Mouse (Mus musculus): ENCODE results near the gene Calr. TPM values are rescaled to one million over a fixed set of nuclear protein-coding genes. Genes with fewer than 3 reads are reported as not detected.

Gene Calr
- polyA plus RNA-seq, 1 experiment from 2014 or later = 642 TPM

DNA sequence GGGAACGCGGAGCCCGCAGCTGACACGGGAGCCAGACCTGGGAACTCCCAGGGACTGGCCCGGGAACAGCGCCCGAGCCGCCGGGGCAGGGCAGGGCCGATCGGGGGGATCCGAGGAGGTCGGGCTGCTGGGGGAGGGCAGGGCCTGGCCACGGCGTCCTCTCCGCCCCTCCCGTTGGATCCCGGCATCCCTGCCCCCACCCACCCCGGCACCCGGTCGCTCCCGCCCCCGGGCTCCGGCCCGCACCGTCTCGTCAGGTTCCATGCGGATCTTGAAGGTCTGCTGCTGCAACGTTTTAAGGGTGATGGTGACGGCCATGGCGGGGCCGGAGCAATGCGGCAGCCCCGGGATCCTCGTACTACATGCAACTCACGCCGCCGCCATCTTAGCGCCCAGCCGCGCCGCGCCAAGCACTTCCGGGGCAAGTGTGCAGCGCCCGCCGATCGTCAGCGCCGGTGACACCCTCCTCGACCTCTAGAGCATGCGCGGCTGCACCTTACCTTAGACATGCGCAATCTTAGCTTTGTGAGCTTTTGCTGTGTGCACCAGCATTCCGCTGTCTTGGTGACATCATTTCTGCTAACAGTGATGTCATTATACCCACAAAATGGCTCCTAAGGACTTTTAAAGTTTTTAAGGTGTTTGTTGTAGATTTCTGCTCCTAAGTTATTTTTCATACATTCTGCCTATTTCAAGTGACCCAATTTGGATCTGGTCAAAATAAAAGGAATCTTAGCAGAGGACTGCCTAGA is 6.3 kb downstream of the Calr start, which contains the start of gene Rad23a:
Gene Rad23a, minus strand, starts transcription at position 418 of the 752 bp plus-strand sequence.
- under 1% methylated on average over 54 of the region's 55 CpGs for WGBS
- no peaks in the 10 kb centered on the region for H3K27me3 ChIP-seq
- H3K36me3 ChIP-seq = peaks cover 76% of the 10 kb centered on the region
- H3K9me3 ChIP-seq = no peaks in the 10 kb centered on the region
- ATAC-seq = peak; percentile 97
- H3K4me2 ChIP-seq (replicated peaks) = peak within 1 kb of the TSS; percentile 80
- H3K4me1 ChIP-seq (replicated peaks) = peaks cover 51% of the 10 kb centered on the region
- H3K4me3 ChIP-seq (replicated peaks) = peak within 1 kb of the TSS; percentile 92
- peak within 1 kb of the TSS; percentile 84 for H3K27ac ChIP-seq
- peak within 1 kb of the TSS; percentile 94 for H3K9ac ChIP-seq (replicated peaks)

DNA sequence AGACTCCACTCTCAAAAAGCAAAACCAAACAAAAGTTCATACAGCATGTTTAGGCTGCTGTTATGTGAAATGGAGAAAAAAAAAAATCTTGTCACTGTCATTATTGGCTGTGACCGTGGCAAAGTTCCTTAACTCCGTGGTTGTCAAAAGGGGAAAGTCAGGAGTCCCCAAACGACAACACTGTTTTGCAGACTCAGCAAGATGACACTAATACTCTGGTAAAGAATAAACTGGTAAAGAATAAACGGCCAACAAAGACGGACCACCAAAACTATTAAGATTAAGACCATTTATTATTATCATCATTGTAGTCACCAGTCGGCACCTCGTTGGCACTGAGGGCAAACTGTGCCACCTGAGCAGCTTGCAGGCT is 6.9 kb downstream of the Calr start:
- H3K9ac ChIP-seq (replicated peaks) = peak overlapping the region; percentile 94
- H3K9me3 ChIP-seq = no peaks in the 10 kb centered on the region
- peak overlapping the region; percentile 92 for H3K4me3 ChIP-seq (replicated peaks)
- H3K4me1 ChIP-seq (replicated peaks) = peaks cover 49% of the 10 kb centered on the region
- peak overlapping the region; percentile 84 for H3K27ac ChIP-seq
- peak overlapping the region; percentile 80 for H3K4me2 ChIP-seq (replicated peaks)
- WGBS = 6% methylated on average over 7 of the region's 7 CpGs
- no peak for ATAC-seq
- H3K27me3 ChIP-seq = no peaks in the 10 kb centered on the region
- peaks cover 80% of the 10 kb centered on the region for H3K36me3 ChIP-seq

GRCm38 (mm10) chr8:84839411-84839810 is 7.3 kb downstream of the Calr start:
- ATAC-seq = no peak
- no peaks in the 10 kb centered on the region for H3K9me3 ChIP-seq
- H3K4me2 ChIP-seq (replicated peaks) = peak overlapping the region; percentile 80
- H3K4me3 ChIP-seq (replicated peaks) = peak overlapping the region; percentile 92
- H3K4me1 ChIP-seq (replicated peaks) = peaks cover 47% of the 10 kb centered on the region
- peaks cover 80% of the 10 kb centered on the region for H3K36me3 ChIP-seq
- no peaks in the 10 kb centered on the region for H3K27me3 ChIP-seq
- peak overlapping the region; percentile 94; the same call in 1 of the 2 replicates for H3K9ac ChIP-seq (replicated peaks)
- no peak overlapping the region for H3K27ac ChIP-seq
- 92% methylated on average over 2 of the region's 2 CpGs for WGBS

DNA sequence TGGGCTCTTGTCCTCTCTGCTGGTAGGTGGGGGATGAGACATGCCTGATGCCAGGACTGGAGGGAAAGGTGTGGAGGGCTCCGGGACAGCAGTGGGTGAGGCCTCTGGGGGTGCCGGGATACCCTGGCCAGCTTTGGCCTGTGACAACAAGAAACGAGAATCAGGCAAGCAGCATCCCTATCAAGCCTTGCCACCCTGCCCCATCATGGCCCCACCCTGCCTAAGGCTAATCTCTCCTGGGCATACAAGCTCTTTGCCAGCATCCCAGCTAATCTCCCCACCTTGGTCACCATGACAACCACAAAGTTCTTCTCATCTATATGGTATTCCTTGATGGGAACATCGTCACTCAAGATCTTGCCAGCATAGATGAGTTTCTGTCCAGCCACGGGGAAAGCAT is 8.2 kb downstream of the Calr start:
- H3K4me3 ChIP-seq (replicated peaks) = no peak overlapping the region
- H3K27me3 ChIP-seq = no peaks in the 10 kb centered on the region
- no peak for ATAC-seq
- peaks cover 42% of the 10 kb centered on the region for H3K4me1 ChIP-seq (replicated peaks)
- 72% methylated on average over 5 of the region's 5 CpGs for WGBS
- H3K9ac ChIP-seq (replicated peaks) = no peak overlapping the region
- no peaks in the 10 kb centered on the region for H3K9me3 ChIP-seq
- H3K4me2 ChIP-seq (replicated peaks) = no peak overlapping the region
- no peak overlapping the region for H3K27ac ChIP-seq
- H3K36me3 ChIP-seq = peaks cover 80% of the 10 kb centered on the region

DNA sequence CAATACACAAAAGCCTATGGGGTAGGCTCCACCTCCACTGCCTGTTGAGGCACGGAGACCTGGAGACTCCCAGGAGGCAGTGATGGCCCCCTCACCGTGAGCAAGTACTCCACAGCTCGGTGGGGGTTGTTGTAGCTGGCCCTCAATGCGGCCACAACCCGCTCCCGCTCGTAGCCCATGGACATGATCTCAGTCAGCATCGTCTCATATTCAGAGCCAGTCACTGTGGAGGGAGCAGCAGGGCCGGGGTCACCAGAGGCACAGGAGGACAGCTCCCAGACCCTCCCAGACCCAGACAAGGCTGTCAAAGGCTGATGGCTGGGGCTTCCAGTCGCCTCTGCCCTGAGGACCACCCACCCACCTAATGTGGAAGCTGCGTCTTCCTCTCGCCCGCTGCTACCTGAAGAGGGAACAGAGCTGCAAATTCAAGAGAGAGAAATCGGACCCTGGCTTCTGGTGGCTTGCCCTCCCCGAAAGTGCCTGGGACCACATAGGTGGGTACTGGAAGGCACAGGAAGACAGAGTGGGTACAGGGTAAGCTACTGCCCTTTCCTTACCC is 8.7 kb downstream of the Calr start:
- ATAC-seq = no peak
- WGBS = 88% methylated on average over 15 of the region's 15 CpGs
- Histone ChIP-seq H3K27me3 (no peaks in the 10 kb centered on the region), H3K4me1 (replicated peaks) (peaks cover 42% of the 10 kb centered on the region), H3K9me3 (no peaks in the 10 kb centered on the region), H3K4me3 (replicated peaks) (no peak overlapping the region), H3K36me3 (peaks cover 74% of the 10 kb centered on the region), H3K9ac (replicated peaks) (no peak overlapping the region), H3K27ac (no peak overlapping the region), H3K4me2 (replicated peaks) (no peak overlapping the region)

GRCm38 (mm10) chr8:84837149-84837911 is 9.4 kb downstream of the Calr start:
- H3K4me2 ChIP-seq (replicated peaks) = no peak overlapping the region
- H3K27ac ChIP-seq = no peak overlapping the region
- H3K4me3 ChIP-seq (replicated peaks) = no peak overlapping the region
- no peak overlapping the region for H3K9ac ChIP-seq (replicated peaks)
- H3K4me1 ChIP-seq (replicated peaks) = peaks cover 41% of the 10 kb centered on the region
- no peaks in the 10 kb centered on the region for H3K27me3 ChIP-seq
- H3K9me3 ChIP-seq = no peaks in the 10 kb centered on the region
- H3K36me3 ChIP-seq = peaks cover 68% of the 10 kb centered on the region
- no peak for ATAC-seq
- 64% methylated on average over 8 of the region's 8 CpGs for WGBS

DNA sequence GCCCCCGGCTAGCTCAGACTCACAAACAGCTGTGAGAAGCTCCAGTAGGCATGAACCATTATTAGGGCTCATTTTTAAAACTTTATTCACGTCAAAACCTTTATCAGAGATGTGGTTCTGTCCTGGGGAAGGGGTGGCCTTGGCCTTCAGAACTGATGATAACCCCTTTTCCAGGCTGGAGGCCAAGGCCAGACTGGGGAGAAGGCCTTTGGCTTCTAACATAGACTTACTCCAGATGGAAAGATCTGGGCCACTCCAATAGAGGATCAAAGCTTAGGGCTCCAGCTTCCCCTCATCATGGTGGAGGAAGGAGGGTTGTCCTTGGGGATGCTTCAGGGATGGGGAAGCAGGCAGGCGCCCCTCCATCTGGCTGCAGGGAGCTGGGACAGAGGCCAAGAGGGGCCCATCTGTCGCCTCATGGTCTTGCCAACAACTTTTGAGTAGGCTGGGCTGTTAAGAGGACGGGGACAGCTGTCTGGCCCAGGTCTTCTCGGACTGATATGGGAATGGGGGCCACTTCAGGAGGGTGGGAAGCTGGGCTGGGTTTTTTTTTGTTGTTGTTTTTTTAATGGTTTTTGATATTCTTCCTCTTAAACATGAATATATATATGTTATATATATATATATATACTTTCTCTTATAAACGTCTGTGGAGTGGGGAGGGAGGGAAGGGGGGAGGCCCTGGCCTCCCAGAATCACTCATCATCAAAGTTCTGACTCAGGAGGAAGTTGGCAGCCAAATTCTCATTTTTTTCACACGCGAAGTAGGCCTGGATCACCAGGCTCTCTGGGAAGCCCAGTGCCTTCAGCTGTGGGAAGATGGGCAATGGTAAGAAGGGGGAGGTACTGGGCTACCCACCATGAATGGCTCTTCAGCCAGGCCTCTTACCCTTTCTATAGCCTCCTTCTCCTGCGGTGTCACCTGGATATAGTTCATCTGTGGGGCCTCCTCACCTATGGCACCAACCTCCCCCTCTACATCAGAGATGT is 11.6 kb downstream of the Calr start:
- peak overlapping the region; percentile 44 for H3K27ac ChIP-seq
- WGBS = 68% methylated on average over 10 of the region's 10 CpGs
- peaks cover 57% of the 10 kb centered on the region for H3K36me3 ChIP-seq
- H3K9me3 ChIP-seq = no peaks in the 10 kb centered on the region
- ATAC-seq = peak; percentile 35; the same call in 1 of the 2 replicates
- no peak overlapping the region; the same call in 1 of the 2 replicates for H3K9ac ChIP-seq (replicated peaks)
- no peaks in the 10 kb centered on the region for H3K27me3 ChIP-seq
- H3K4me3 ChIP-seq (replicated peaks) = no peak overlapping the region
- no peak overlapping the region for H3K4me2 ChIP-seq (replicated peaks)
- peaks cover 37% of the 10 kb centered on the region for H3K4me1 ChIP-seq (replicated peaks)

GRCm38 (mm10) chr8:84834002-84834865 is 12.5 kb downstream of the Calr start:
- Histone ChIP-seq H3K4me3 (replicated peaks) (no peak overlapping the region), H3K9ac (replicated peaks) (no peak overlapping the region), H3K9me3 (no peaks in the 10 kb centered on the region), H3K27me3 (no peaks in the 10 kb centered on the region), H3K27ac (peak overlapping the region; percentile 44), H3K36me3 (peaks cover 55% of the 10 kb centered on the region), H3K4me1 (replicated peaks) (peaks cover 29% of the 10 kb centered on the region), H3K4me2 (replicated peaks) (no peak overlapping the region)
- 86% methylated on average over 19 of the region's 19 CpGs for WGBS
- ATAC-seq = no peak

DNA sequence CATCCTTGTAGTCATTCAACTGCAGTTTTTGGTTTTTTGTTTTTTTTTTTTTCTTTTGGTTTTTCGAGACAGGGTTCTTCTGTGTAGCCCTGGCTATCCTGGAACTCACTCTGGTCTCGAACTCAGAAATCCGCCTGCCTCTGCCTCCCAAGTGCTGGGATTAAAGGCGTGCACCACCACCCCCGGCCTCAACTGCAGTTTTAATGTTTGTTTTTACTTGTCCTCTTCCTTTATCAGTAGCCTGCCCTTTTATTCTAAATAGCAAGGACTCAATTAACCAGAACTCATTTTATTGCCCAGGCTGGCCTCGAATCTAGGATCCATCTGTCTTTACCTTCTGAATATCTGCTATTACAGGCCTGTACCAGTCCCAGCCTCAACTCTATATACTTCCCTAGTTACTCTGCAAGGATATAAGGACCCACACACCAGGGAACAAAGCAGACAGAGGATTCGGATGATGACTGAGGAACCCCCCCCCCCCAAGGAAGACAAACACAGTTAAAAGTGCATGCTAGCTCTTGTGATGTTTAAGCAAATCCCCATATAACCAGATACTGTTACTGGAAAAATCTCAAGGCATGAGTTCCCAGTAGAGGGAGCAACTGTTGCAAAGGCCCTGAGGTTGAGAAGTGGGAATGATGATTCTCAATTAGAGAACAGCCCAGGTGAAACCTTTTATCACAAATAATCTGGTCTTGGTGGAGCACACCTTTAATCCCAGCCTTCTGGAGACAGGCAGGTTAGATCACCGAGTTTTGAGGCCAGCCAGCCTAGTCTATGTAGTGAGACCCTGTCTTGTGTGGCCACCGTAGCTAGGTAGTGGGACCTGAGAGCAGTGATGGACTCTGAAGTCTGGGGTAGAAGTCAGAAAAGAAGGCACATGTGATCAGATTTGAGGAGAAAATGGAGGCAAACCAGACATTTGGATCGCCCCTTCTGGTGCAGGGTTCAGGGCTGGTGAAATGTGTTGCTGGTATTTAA is 13.7 kb downstream of the Calr start:
- Histone ChIP-seq H3K27ac (peak overlapping the region; percentile 95), H3K9ac (replicated peaks) (peak overlapping the region; percentile 96), H3K36me3 (peaks cover 45% of the 10 kb centered on the region), H3K9me3 (no peaks in the 10 kb centered on the region), H3K4me3 (replicated peaks) (peak overlapping the region; percentile 91), H3K4me2 (replicated peaks) (peak overlapping the region; percentile 73), H3K4me1 (replicated peaks) (peaks cover 21% of the 10 kb centered on the region), H3K27me3 (no peaks in the 10 kb centered on the region)
- no peak for ATAC-seq
- WGBS = 73% methylated on average over 10 of the region's 10 CpGs
